Mouse (Mus musculus): ENCODE results near the gene Tsr3. TPM values are rescaled to one million over a fixed set of nuclear protein-coding genes. Genes with fewer than 3 reads are reported as not detected.
A peak's percentile ranks its signal among the peaks of the same experiment; 100 is the strongest.

Gene Tsr3
- total and polyA plus RNA-seq, 3 experiments, result 35.2 to 50.5 TPM; not detected in 1

- peaks cover 0 to 18% of the 10 kb centered on the region in 2 experiments; a peak in 2 of 4 replicates for H3K36me3 ChIP-seq (ENCODE audit: control insufficient read depth in 1 of 2, insufficient read depth in 2 of 2, low read length in 2 of 2)
Measured at GRCm38 (mm10) chr17:25290411-25290810, 50.4 kb downstream of the Tsr3 start.

More at GRCm38 (mm10) chr17:25290411-25290810, 50.4 kb downstream of the Tsr3 start:
- Histone ChIP-seq H3K4me1 (ENCODE audit: control insufficient read depth in 1 of 2, insufficient read depth in 2 of 2, low read length in 2 of 2) (peaks cover 16 to 17% of the 10 kb centered on the region in 2 experiments), H3K4me3 (ENCODE audit: control insufficient read depth in 1 of 2, insufficient read depth in 1 of 2, low read depth in 2 of 2, low read length in 2 of 2) (no peak overlapping the region), H3K27ac (ENCODE audit: control insufficient read depth, low read depth, low read length) (no peak overlapping the region), H3K9ac (ENCODE audit: control insufficient read depth, low read depth, low read length, poor library complexity, severe bottlenecking) (no peak overlapping the region), H3K9me3 (replicated peaks; ENCODE audit: insufficient read depth, low read length) (no peaks in the 10 kb centered on the region), H3K79me2 (ENCODE audit: control insufficient read depth, insufficient read depth, low read length, poor library complexity) (no peaks in the 10 kb centered on the region), H3K27me3 (ENCODE audit: control insufficient read depth in 1 of 2, insufficient read depth in 2 of 2, low read length in 2 of 2) (no peaks in the 10 kb centered on the region)
- TF ChIP-seq CTCF (IDR thresholded peaks at IDR 0.05 in 2 of 3, conservative IDR thresholded peaks at IDR 0.05 in 1 of 3; ENCODE audit: control insufficient read depth in 1 of 3, insufficient read depth in 1 of 3, low read depth in 2 of 3, low read length in 3 of 3, poor library complexity in 1 of 3, severe bottlenecking in 1 of 3) (peak in 2 of 3 experiments; percentile 39 to 43; a peak in 5 of 6 replicates), ZC3H11A (IDR thresholded peaks at IDR 0.05; ENCODE audit: low read depth, low read length) (peak; percentile 19; the same call in 1 of the 2 replicates), GABPA (IDR thresholded peaks at IDR 0.05; ENCODE audit: low read depth, low read length) (no peak), RAD21 (IDR thresholded peaks at IDR 0.05; ENCODE audit: low read depth, low read length) (peak; percentile 29), SMC3 (IDR thresholded peaks at IDR 0.05; ENCODE audit: low read depth, low read length) (peak; percentile 24; the same call in 1 of the 2 replicates)
- DNase-seq (ENCODE audit: low read depth, low spot score), result no peak

Other genes starting within 250 kb of the Tsr3 start
- gene Cramp1l, start 224.4 kb upstream of the Tsr3 start, total RNA-seq (2012; rRNA removed), result 2.4 TPM in 2 replicates
- gene Cramp1l, start 224.4 kb upstream of the Tsr3 start, polyA plus RNA-seq (2012; ENCODE audit: insufficient read depth in 1 of 2, insufficient read length in 2 of 2, low read depth in 1 of 2, low replicate concordance in 2 of 2, missing spikeins in 1 of 2), result 1 to 10 TPM in 1 of 2 experiments, not detected in 1; 5.1 TPM
- gene Ift140, start 224.1 kb upstream of the Tsr3 start, total RNA-seq (2012; rRNA removed), result 3.4 and 4.3 TPM in 2 replicates
- 1 to 10 TPM in 1 of 2 experiments, not detected in 1; 9.0 TPM for gene Ift140, start 224.1 kb upstream of the Tsr3 start, polyA plus RNA-seq (2012; ENCODE audit: insufficient read depth in 1 of 2, insufficient read length in 2 of 2, low read depth in 1 of 2, low replicate concordance in 2 of 2, missing spikeins in 1 of 2)
- not detected in 2 replicates for gene Tmem204, start 156.6 kb upstream of the Tsr3 start, total RNA-seq (2012; rRNA removed)
- under 1 TPM in 1 of 2 experiments, not detected in 1; 0.10 TPM for gene Tmem204, start 156.6 kb upstream of the Tsr3 start, polyA plus RNA-seq (2012; ENCODE audit: insufficient read depth in 1 of 2, insufficient read length in 2 of 2, low read depth in 1 of 2, low replicate concordance in 2 of 2, missing spikeins in 1 of 2)
- gene Telo2, start 124.2 kb upstream of the Tsr3 start, total RNA-seq (2012; rRNA removed), result 15.3 and 20.0 TPM in 2 replicates
- gene Telo2, start 124.2 kb upstream of the Tsr3 start, polyA plus RNA-seq (2012; ENCODE audit: insufficient read depth in 1 of 2, insufficient read length in 2 of 2, low read depth in 1 of 2, low replicate concordance in 2 of 2, missing spikeins in 1 of 2), result 10 to 100 TPM in 1 of 2 experiments, not detected in 1; 20.9 TPM
- gene Ptx4, start 119.4 kb upstream of the Tsr3 start, total RNA-seq (2012; rRNA removed), result not detected in 2 replicates
- gene Ptx4, start 119.4 kb upstream of the Tsr3 start, polyA plus RNA-seq (2012; ENCODE audit: insufficient read depth in 1 of 2, insufficient read length in 2 of 2, low read depth in 1 of 2, low replicate concordance in 2 of 2, missing spikeins in 1 of 2), result not detected
- gene Clcn7, start 106.8 kb upstream of the Tsr3 start, total RNA-seq (2012; rRNA removed), result 9.8 and 10.9 TPM in 2 replicates
- 10 to 100 TPM in 1 of 2 experiments, not detected in 1; 16.4 TPM for gene Clcn7, start 106.8 kb upstream of the Tsr3 start, polyA plus RNA-seq (2012; ENCODE audit: insufficient read depth in 1 of 2, insufficient read length in 2 of 2, low read depth in 1 of 2, low replicate concordance in 2 of 2, missing spikeins in 1 of 2)
- 0.10 and 0.12 TPM in 2 replicates for gene Ccdc154, start 77.7 kb upstream of the Tsr3 start, total RNA-seq (2012; rRNA removed)
- gene Ccdc154, start 77.7 kb upstream of the Tsr3 start, polyA plus RNA-seq (2012; ENCODE audit: insufficient read depth in 1 of 2, insufficient read length in 2 of 2, low read depth in 1 of 2, low replicate concordance in 2 of 2, missing spikeins in 1 of 2), result under 1 TPM in 1 of 2 experiments, not detected in 1; 0.19 TPM
- not detected in 2 replicates for gene Gm38655, start 64.7 kb upstream of the Tsr3 start, total RNA-seq (2012; rRNA removed)
- not detected for gene Gm38655, start 64.7 kb upstream of the Tsr3 start, polyA plus RNA-seq (2012; ENCODE audit: insufficient read depth in 1 of 2, insufficient read length in 2 of 2, low read depth in 1 of 2, low replicate concordance in 2 of 2, missing spikeins in 1 of 2)
- 19.8 and 22.0 TPM in 2 replicates for gene BC003965, start 55.6 kb upstream of the Tsr3 start, total RNA-seq (2012; rRNA removed)
- gene BC003965, start 55.6 kb upstream of the Tsr3 start, polyA plus RNA-seq (2012; ENCODE audit: insufficient read depth in 1 of 2, insufficient read length in 2 of 2, low read depth in 1 of 2, low replicate concordance in 2 of 2, missing spikeins in 1 of 2), result 10 to 100 TPM in 1 of 2 experiments, not detected in 1; 29.2 TPM
- 16.6 and 18.0 TPM in 2 replicates for gene Unkl, start 51.8 kb upstream of the Tsr3 start, total RNA-seq (2012; rRNA removed)
- gene Unkl, start 51.8 kb upstream of the Tsr3 start, polyA plus RNA-seq (2012; ENCODE audit: insufficient read depth in 1 of 2, insufficient read length in 2 of 2, low read depth in 1 of 2, low replicate concordance in 2 of 2, missing spikeins in 1 of 2), result 10 to 100 TPM in 1 of 2 experiments, not detected in 1; 42.4 TPM
- gene Gnptg, start within 50 bp of the Tsr3 start, total RNA-seq (2012; rRNA removed), result 7.7 and 8.7 TPM in 2 replicates
- gene Gnptg, start within 50 bp of the Tsr3 start, polyA plus RNA-seq (2012; ENCODE audit: insufficient read depth in 1 of 2, insufficient read length in 2 of 2, low read depth in 1 of 2, low replicate concordance in 2 of 2, missing spikeins in 1 of 2), result 10 to 100 TPM in 1 of 2 experiments, not detected in 1; 10.8 TPM
- gene Baiap3, start 16.2 kb downstream of the Tsr3 start, total RNA-seq (2012; rRNA removed), result 0.08 and 0.13 TPM in 2 replicates
- under 1 TPM in 1 of 2 experiments, not detected in 1; 0.14 TPM for gene Baiap3, start 16.2 kb downstream of the Tsr3 start, polyA plus RNA-seq (2012; ENCODE audit: insufficient read depth in 1 of 2, insufficient read length in 2 of 2, low read depth in 1 of 2, low replicate concordance in 2 of 2, missing spikeins in 1 of 2)
- gene Ube2i, start 34.5 kb downstream of the Tsr3 start, total RNA-seq (2012; rRNA removed), result 457 and 464 TPM in 2 replicates
- gene Ube2i, start 34.5 kb downstream of the Tsr3 start, polyA plus RNA-seq (2012; ENCODE audit: insufficient read depth in 1 of 2, insufficient read length in 2 of 2, low read depth in 1 of 2, low replicate concordance in 2 of 2, missing spikeins in 1 of 2), result 100 to 1,000 TPM in 1 of 2 experiments, not detected in 1; 564 TPM
- gene Prss34, start 58.2 kb downstream of the Tsr3 start, total RNA-seq (2012; rRNA removed), result not detected in 2 replicates
- not detected for gene Prss34, start 58.2 kb downstream of the Tsr3 start, polyA plus RNA-seq (2012; ENCODE audit: insufficient read depth in 1 of 2, insufficient read length in 2 of 2, low read depth in 1 of 2, low replicate concordance in 2 of 2, missing spikeins in 1 of 2)
- gene Prss28, start 68.5 kb downstream of the Tsr3 start, total RNA-seq (2012; rRNA removed), result not detected in 2 replicates
- not detected for gene Prss28, start 68.5 kb downstream of the Tsr3 start, polyA plus RNA-seq (2012; ENCODE audit: insufficient read depth in 1 of 2, insufficient read length in 2 of 2, low read depth in 1 of 2, low replicate concordance in 2 of 2, missing spikeins in 1 of 2)
- gene Prss29, start 78.5 kb downstream of the Tsr3 start, total RNA-seq (2012; rRNA removed), result not detected in 2 replicates
- gene Prss29, start 78.5 kb downstream of the Tsr3 start, polyA plus RNA-seq (2012; ENCODE audit: insufficient read depth in 1 of 2, insufficient read length in 2 of 2, low read depth in 1 of 2, low replicate concordance in 2 of 2, missing spikeins in 1 of 2), result not detected
- gene Tpsab1, start 105.4 kb downstream of the Tsr3 start, total RNA-seq (2012; rRNA removed), result not detected in 2 replicates
- gene Tpsab1, start 105.4 kb downstream of the Tsr3 start, polyA plus RNA-seq (2012; ENCODE audit: insufficient read depth in 1 of 2, insufficient read length in 2 of 2, low read depth in 1 of 2, low replicate concordance in 2 of 2, missing spikeins in 1 of 2), result not detected
- not detected in 2 replicates for gene Tpsb2, start 126.1 kb downstream of the Tsr3 start, total RNA-seq (2012; rRNA removed)
- gene Tpsb2, start 126.1 kb downstream of the Tsr3 start, polyA plus RNA-seq (2012; ENCODE audit: insufficient read depth in 1 of 2, insufficient read length in 2 of 2, low read depth in 1 of 2, low replicate concordance in 2 of 2, missing spikeins in 1 of 2), result not detected
- not detected in 2 replicates for gene Tpsg1, start 129.1 kb downstream of the Tsr3 start, total RNA-seq (2012; rRNA removed)
- gene Tpsg1, start 129.1 kb downstream of the Tsr3 start, polyA plus RNA-seq (2012; ENCODE audit: insufficient read depth in 1 of 2, insufficient read length in 2 of 2, low read depth in 1 of 2, low replicate concordance in 2 of 2, missing spikeins in 1 of 2), result not detected
- 0.31 TPM in 1 of 2 replicates, not detected in the other for gene Cacna1h, start 193.6 kb downstream of the Tsr3 start, total RNA-seq (2012; rRNA removed)
- under 1 TPM in 1 of 2 experiments, not detected in 1; 0.25 TPM for gene Cacna1h, start 193.6 kb downstream of the Tsr3 start, polyA plus RNA-seq (2012; ENCODE audit: insufficient read depth in 1 of 2, insufficient read length in 2 of 2, low read depth in 1 of 2, low replicate concordance in 2 of 2, missing spikeins in 1 of 2)
- not detected in 2 replicates for gene Tekt4, start 214.4 kb downstream of the Tsr3 start, total RNA-seq (2012; rRNA removed)
- not detected for gene Tekt4, start 214.4 kb downstream of the Tsr3 start, polyA plus RNA-seq (2012; ENCODE audit: insufficient read depth in 1 of 2, insufficient read length in 2 of 2, low read depth in 1 of 2, low replicate concordance in 2 of 2, missing spikeins in 1 of 2)

Measured in MEL (cell line).